Mouse (Mus musculus) spleen, adult 18-20 months (tissue): ENCODE measurements around the gene Ralgps2.

ENCODE experiments used
- DNase-seq, 2 experiments: peaks; one replicate each; pipeline ENCODE4 v3.0.0; 2022; ENCODE audit warnings: mixed read lengths in 2 of 2

Gene Ralgps2

GRCm38 (mm10) chr1:156954216-156954615 lies 14.8 kb upstream of the Ralgps2 start:
- DNase-seq = no peak

- DNase-seq = no peak
Measured at GRCm38 (mm10) chr1:156950354-156950753, 10.9 kb upstream of the Ralgps2 start.

DNA sequence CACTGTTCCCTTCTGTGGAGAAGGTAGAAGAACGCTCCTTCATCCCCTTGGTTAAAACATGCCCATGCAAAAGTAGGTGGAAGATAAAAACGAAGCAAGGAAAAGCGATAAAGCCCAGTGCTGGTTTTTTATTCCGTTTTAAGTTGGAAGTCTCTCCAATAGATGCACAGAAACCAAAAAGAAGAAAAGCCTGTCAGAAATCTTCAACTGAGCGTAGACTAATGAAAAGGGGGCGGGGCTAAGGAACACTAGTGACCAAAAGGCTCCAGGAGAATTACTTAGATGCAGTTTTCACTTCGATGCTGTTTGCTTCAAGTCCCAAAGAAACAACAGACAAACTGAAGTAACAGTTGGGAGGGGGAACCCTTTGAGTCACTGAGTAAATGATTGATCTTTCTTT lies 1.2 kb upstream of the Ralgps2 start:
- no peak for DNase-seq

GRCm38 (mm10) chr1:156940142-156940522 lies 706 bp upstream of the Ralgps2 start:
- DNase-seq = no peak

DNA sequence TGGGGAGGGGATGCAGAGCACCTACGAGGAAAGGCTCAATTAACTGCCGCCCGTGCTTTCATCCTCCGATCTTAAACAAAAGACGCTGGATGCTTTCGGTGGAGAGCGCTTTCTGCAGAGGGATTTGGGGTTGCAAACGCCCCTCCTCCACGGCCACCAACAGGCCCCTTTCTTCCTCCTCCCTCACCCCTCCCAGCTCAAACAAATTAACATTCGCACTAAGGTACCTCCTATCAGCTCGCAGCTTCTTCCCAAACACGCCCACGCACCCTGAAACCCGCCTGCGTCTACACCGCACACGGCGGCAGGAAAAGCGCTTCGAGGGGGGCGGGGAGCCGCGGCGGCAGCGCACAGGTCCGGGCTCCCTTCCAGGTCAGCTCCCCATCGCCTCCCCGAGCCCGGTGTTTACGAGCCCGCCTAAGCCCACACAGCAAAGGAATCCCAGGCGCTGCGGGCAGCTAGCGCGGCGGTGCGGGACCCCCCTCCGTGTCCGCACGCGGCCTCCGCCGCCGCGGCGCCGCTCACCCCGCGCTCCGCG lies 652 bp downstream of the Ralgps2 start:
- peak; percentile 86 to 88 for DNase-seq

- DNase-seq = no peak
Measured at GRCm38 (mm10) chr1:156937436-156937835, 2.0 kb downstream of the Ralgps2 start.

DNA sequence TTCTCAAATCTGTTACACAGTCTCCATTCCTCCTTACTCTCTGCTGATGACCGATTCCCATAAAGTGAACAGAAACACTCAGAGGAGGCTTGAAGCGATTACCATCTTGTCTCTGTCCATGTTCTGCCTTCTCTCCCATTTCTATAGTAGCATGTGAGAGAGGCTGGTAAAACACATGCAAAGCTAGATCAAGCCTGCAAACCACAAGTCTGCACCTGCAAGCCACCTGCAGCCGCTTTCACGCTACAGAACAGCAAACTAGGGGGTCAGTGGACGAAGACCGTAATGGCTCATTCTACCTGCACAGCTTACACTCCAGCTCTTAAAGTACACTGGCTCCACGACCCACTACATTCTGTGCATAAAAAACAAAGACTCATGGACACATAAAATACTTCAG lies 5.7 kb downstream of the Ralgps2 start:
- peak in 1 of 2 experiments; percentile 33 for DNase-seq

- no peak for DNase-seq
Measured at GRCm38 (mm10) chr1:156932036-156932774, 7.2 kb downstream of the Ralgps2 start.

DNA sequence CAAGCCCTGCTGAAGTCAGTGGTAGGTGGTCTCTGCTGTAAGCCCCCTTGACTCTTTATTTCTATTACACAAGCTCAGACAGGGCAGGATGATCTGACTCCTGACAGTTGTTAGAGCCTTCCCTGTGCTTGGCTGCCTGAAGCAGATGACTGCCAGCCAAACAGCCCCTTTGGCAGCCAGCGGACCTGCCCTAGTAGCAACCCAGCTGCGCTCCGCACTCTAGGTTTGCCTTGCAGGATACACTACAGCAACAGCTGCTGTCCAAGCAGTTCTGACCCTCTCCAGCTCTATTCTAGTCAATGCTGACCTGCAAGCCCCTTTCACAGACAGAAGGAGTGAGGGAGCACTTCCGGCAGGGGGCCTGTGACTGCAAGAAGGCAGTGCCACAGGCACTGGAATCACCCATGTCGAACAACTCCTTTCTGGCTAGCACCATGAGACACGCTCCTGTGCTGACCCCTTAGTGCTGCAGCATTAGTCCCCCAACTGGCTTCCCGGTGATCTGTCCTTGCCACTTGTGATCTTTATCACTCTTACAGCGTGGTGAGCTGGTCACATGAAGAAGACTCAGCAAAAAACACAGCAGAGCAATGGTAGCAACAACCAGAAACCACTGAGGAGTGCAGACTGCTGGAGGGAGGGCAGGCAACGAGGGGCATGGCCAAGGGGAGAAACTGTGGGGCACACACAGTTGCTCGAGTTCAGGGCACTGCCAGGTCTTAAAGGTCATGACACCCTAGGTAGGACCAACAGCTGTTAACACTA lies 8.1 kb downstream of the Ralgps2 start:
- DNase-seq = no peak

GRCm38 (mm10) chr1:156930263-156930662 lies 9.2 kb downstream of the Ralgps2 start:
- no peak for DNase-seq

DNA sequence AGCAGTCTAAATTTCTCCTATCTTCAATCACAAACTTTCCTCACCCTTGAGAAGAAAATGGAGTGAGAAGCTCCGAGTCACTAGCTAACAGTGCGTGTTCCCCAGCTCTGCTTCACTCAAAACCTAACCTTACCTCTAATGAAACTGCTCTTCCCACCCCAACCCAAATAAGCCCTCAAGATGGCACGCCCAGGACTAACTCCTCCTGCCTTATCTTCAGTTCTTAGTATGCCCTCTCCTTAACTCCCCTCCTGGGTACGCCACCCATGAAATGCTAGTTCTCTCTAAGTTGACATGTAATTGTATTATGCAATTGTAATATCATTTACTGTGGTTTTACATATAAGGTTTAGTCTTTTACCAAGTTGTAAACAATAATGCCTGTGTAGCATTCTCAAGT lies 11.2 kb downstream of the Ralgps2 start:
- DNase-seq = no peak

- DNase-seq = no peak
Measured at GRCm38 (mm10) chr1:156923511-156923910, 15.9 kb downstream of the Ralgps2 start.

GRCm38 (mm10) chr1:156922921-156923320 lies 16.5 kb downstream of the Ralgps2 start:
- no peak for DNase-seq

DNA sequence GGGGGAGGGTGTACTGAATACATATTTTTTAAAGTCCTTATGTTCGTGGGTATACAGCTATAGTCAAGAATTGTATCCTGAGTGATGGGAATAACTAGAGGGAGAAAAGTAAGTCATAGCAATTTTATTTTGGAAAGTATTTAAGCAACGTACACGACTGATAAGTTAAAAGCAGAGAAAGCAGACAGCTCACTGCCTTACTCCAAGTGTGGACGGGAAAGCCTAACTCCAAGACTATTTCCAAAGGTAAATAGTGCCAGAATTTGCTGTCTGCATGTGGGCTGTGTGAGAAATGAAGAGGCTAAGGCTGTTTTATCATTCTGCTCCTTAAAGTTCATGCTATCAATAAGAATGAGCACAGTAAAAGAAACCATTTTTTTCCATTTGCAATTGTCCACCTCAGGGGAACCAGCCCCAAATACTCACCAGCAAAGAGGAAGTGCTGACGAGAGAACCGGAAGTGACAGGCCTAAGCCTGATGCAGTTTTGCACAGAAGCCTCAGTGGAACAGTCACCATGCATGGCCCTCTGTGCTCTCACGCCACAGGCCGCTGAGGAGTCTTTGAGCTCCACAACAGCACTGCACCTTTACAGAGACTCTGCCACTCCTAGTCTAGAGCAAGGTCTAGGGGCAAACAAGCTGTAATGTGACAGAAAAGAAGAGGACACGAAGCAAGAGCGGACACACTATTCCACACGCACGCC lies 18.0 kb downstream of the Ralgps2 start:
- DNase-seq = peak; percentile 57 to 60

DNA sequence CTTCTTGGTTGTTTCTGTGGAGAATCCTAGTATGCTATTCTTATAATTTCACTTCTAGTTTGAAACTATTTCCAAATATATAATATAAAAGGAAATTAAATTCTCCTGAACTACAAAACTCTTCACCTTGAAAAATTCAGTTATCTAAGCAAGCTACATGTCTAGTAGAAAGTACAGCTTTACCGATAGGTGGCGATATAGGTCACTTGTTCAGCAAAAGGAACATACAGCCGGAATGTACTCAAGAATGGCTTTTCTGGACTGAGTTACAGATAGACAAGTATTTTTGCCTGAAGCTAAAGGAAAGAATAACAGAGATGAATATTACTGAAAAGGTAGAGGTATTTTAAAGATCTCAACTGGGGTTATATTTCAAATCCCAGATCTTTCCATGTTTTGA lies 22.0 kb downstream of the Ralgps2 start:
- no peak for DNase-seq

- DNase-seq = no peak
Measured at GRCm38 (mm10) chr1:156916361-156916760, 23.1 kb downstream of the Ralgps2 start.

DNA sequence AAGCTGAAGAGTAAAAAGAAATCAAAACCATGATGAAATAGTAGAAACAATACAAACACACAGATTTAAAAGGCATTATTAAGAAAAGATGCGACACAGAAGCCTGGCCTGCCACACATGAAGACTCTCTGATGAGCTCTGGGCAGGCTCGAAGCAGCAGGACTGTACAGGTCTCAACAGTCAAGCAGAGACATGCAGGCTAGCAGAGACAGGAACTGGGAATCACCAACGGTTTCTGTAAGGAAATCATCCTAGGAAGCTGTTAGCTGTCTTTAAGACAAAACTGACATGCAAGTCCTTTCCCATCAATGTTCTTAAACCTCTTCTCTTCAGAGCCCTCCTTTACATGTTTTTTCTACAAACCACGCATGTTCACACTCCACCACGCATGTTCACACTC lies 24.5 kb downstream of the Ralgps2 start:
- no peak for DNase-seq

DNA sequence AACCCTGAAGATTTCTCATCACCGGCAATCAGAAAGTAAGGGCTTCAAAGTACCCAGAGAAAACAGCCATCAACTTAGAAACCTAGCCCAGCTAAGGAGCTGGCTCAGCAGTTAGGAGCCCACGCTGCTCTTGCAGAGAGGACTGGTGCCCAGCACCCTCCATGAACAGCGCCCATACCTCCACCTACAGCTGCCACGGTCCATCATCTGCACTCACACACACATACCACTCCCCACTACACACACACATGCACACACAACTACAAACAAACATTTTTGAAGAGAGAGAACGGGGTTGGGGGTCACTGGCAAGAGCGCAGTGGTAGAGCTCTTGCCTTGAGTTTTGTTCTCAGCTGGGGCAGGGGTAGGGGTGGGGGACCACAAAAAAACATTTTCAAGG lies 26.2 kb downstream of the Ralgps2 start:
- no peak for DNase-seq

GRCm38 (mm10) chr1:156910948-156911347 lies 28.5 kb downstream of the Ralgps2 start:
- no peak for DNase-seq

- no peak for DNase-seq
Measured at GRCm38 (mm10) chr1:156909866-156910265, 29.6 kb downstream of the Ralgps2 start.

DNA sequence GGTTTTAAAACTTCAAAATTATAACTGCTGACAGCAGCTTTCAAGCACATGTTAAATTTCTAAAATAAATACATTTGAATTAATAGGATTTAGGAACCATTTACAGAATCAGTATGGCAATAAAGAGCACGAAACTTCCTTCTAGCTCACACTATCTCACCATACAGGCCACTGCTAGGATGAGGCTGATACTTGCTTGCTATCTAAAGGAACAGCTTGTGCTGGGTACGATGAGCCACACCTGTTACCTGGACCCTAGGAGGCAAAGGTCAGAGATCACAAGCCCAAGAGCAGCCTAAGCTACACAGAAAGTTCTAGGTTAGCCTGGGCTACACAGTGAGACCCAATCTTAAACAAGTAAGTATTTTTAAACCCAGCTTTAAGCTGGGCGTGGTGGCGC lies 30.2 kb downstream of the Ralgps2 start:
- DNase-seq = no peak

DNA sequence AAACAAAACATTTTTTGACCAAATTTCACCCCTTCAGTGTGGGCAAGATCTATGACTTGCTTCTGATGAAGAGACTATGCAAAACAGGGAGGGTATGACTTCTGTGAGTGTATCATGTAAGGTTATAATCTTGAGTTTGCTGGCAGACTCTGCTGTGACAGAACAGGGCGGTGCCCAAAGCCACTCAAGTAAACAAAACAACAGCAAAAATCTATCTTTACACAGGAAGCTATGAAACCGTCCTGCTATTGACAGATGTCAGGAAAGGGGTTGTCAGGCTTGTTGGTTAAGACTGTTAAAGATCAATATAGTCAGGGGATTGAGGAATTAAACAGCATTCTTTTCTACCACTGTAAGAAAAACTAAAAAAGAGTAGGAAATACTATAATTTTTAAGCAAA lies 33.8 kb downstream of the Ralgps2 start:
- no peak for DNase-seq

- no peak for DNase-seq
Measured at GRCm38 (mm10) chr1:156903899-156904298, 35.5 kb downstream of the Ralgps2 start.

DNA sequence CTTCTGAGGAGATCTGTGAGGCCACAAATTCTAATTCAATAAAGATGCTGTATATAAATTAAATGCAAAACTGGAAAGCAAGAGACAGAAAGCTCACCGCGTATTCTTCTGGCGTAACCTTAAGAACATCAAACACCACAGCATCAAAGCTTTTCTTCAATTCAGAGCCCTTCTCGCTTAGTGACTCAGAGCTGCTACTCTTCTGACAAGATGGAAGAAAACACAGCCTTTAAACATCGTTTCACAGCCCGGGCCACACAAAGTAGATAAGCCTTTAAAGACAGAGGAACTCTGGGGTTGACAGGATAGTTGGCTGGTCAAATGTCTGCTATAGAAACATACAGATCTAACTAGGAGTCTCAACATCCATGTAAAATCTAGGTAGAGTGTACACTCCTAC lies 37.7 kb downstream of the Ralgps2 start:
- no peak for DNase-seq
